Mouse (Mus musculus) 416B (cell line): ENCODE measurements around the gene Clec4a1.

ENCODE experiments used
- DNase-seq: peaks from one replicate; pipeline ENCODE4 v3.0.0; 2011; ENCODE audit warnings: low read depth

Clec4a1 gene

DNA sequence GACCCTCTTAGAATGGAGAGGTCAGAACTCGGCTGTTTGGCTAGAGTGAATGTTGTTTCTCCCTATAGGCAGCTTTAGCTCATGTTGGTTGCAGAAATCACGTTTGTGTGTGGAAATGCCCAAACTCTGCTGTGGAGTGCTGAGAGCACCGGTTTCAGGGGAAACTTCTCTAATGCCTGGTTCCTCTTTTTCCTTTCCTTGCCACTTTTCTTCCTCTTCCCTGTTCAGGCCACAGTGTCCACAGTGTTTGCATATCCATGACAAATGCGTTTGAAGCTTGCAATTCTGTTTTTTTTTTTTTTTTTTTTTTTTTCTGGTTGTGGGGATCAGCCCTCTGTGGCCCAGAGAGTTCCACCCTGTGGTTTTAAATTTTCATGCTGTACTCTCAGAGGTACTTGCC lies at the start of gene Clec4a1:
TSS of gene Clec4a1 (plus strand) at position 398 of the 400 bp plus-strand sequence.
- DNase-seq: peak; percentile 19

DNA sequence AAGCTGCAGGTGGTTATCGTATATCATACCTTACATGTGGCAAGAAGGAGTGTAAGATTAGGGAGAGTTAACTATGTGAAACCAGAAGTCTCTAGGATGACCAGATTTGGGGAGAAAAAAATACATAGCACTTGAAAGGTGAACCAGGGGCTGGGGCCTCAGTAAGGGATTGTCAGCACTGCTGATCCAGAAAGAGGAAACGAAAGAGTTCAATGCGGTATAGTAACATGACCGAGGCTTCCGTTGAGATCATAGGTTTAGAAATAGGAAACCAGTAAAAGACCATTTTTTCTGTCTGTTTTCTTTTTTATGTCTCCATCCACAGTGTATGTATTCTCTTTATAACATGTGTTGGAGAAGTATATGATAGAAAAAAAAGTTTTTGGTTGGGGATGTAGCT lies 48.8 kb upstream of the Clec4a1 start:
- DNase-seq: peak; percentile 89

DNA sequence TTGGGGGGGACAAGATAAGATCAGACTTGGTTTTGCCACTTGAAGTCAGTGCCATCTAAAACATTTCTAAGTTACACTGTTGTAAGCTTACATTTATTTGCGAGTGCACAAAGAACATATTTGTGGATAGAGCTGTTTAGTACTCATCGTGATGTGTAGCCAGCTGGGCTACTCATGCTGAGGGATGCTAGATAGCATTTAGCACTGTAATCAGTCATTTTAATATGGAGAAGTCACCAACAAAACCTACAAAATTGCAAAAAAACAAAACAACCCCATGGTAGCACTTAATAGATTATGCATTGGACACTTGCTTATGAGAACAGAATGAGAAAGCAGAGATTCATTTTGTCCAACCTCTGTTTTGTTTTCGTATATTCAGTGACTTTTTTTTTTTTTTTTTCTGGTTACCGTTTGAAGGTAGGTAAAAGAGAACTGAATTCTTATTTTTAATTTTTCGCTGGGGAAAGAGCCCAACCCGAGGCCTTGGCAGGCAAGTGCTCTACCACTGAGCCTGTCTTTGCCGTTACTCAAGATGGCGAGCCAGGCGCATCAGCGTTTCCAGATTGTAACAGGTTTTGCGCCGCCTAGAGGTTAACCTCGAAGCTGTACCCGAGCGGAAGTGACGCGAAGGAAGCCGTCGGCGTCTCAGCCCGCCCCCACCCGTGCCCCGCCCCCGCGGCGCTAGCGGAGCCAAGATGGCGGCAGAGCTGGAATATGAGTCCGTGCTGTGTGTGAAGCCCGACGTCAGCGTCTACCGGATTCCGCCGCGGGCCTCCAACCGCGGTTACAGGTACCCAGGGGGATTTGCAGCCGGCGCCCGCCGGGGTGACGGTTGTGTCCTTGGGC lies 47.6 kb upstream of the Clec4a1 start, which contains the start of gene Necap1:
TSS of gene Necap1 (plus strand) at position 604 of the 849 bp plus-strand sequence.
- peak; percentile 95 for DNase-seq

DNA sequence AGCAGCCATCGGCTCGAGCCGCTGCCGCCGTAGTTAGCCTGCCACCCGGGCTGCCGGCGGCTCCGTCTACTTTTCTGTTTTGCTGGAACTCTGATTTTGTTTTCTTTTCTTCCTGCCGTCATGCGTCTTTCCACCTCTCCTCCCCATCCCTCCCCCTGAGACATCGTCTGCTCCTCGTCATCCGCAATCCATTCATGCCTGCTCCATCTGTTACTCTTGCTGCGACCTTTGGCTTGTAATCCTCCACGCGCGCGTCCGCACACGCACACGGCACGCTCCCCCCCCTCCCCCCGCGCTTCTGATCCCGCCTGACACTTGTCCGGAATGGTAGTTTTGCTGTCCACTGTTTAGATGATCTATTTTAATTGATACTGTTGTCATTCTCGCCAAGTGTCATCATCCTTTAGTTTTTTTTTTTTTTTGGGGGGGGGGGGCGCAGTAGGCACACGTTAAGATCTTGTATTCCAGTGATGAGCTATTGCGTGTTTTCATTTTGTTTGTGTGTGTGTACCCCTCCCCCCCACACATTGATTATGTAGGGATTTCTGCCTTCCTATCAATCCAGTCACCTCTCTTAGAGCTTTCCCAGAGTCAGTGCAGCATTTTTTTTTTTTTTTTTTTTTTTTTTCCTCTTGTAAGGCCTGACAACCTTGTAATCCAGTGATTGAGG lies 46.8 kb upstream of the Clec4a1 start:
- DNase-seq: peak; percentile 53

DNA sequence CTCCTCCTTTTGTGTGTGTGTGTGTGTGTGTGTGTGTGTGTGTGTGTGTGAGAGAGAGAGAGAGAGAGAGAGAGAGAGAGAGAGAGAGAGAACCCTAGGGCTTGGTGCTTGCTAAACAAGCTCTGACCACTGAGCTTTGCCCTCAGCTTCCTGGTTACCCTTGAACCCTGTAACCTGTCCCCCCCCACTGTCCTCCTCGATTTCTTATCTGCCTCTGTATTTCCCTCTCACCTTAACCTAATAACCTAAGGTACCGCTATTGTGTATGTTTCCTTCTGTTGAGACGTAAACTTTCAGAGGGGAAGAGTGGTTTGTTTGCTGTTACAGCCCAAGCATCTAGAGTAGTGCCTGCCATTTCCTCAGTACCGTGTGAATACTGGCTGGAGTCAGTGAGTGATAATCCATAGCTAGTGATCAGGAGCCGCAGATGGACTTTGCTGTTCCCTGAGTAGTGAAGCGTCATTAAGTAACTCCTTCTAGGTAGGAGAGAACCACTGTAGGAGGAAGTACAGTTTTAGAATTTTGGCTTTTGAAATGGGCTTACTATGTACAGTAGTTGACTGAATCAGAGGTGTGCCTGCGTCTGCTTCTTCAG lies 42.4 kb upstream of the Clec4a1 start:
- DNase-seq: no peak

DNA sequence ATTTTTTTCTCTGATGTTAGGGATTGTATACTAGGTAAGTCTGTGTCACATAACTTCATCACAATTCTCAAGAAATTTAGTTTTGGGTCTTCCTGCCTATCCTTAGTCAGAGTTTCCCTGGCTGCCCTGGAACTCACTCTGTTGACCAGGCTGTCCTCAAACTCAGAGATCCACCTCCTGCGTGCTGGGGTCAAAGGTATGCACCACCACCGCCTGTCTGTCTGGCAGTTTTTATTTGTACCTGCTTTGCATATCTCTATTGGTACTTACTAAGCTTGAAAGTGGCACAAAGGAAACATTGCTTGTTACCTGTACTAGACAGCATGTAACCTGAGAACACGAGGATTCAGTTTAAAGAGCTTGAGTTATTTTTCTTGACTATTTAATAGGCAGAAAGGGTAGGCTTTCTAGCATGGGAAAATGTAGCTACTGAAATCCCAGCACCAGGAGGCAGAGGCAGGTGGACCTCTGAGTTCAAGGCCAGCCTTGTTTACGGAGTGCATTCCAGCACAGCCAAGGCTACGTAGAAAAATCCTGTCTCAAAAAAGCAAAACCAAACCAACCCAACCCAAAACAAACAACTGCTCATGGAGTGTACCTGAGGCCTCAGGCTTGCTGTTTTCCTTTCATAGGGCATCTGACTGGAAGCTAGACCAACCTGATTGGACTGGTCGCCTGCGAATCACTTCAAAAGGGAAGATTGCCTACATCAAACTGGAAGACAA lies 41.7 kb upstream of the Clec4a1 start:
- DNase-seq: no peak

DNA sequence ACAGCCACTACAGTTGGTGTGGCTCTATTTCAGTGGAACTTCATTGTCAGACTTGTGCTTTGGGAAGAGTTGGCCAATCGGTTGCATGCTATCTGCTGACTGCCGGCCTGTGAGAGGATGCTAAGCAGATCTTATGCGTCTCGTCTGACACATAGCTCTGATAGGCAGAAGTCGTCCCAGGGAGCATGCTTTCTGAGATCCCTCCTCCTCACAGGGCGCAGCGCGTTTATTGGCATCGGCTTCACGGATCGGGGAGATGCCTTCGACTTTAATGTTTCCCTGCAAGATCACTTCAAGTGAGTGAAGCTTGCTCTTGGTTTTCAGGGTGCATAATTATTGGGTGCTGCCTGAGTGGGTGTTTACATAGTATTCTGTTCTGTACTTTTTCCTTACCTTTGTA lies 40.4 kb upstream of the Clec4a1 start:
- DNase-seq: no peak

DNA sequence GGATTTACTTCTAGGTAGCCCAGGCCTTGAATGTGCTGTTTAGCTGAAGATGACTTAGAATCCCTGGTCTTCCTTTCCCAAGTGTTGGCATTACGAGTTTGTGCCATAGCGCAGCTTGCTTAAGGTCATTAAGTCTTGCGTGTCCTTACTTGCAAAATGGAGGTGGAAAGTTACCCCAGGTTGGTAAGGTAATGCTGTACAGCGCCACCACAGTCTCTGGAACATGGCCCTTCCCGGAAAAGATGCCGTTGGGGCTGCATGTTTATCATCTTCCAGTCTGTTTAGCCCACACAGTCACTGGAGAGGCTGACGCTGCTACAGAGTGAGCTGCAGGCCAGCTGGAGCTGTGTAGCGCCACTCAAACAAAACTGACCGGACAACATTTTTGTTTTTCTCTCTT lies 38.0 kb upstream of the Clec4a1 start:
- no peak for DNase-seq

DNA sequence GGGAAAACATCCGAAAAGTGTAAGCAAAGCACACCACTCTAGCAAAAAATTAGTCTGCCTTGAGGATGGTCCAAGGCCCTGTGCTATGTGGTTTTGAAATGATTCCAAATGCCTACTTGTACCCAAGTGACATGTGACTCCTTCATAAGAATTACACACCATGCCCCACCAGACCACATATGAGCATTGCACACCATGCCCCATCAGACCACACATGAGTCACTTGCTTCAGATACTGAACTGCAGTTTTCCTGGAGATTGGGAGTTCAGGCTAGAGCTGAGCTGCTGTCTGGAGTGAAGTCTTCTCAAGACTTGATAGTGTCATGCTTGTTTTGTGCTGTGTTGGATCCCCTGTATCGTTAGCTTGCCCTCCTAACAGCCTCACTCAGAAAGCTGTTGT lies 32.0 kb upstream of the Clec4a1 start:
- peak; percentile 83 for DNase-seq

DNA sequence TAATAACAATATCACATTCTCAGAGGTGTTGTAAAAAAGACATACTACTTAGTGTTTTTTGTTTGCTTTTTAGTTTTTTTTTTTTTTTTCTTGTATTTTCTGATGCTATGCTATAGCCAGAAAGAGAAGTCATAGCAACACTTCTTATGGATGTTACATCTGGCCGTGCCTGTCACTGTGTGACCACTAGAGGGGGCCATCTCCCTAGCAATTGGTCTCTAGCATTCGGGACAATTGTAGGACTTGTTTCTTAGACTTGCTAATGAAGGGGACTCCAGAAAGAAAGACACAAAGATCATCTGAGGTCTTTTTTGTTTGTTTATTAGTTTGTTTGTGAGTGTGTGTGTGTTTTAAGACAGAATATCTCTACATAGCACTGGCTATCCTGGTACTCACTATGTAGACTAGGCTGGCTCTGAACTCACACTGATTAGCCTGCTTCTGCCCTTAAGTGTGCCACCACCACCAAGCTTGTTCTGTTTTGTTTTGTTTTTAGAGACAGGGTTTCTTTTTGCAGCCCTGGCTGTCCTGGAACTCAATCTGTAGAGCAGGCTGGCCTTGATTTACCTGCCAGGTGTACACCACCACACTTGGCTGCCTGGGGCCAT lies 29.1 kb upstream of the Clec4a1 start:
- peak; percentile 85 for DNase-seq

DNA sequence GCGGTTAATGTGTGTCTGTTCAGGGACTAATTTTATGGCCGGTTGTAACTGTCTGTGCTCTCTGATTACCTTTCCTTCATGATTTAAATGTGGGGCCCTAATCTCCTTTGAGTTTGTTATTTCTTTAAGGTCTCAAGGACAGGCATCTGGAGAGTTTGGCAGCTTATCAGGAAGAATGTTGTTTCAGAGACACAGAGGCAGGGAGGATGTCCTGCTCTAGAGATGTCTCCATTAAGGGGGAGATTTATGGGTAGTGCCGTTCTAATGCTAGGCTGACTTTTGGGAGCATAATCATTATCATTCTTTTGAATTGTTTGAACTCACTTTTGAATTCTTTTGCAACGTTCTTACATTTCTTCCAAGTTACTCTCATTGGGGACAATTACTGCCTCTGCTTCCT lies 1.7 kb upstream of the Clec4a1 start:
- DNase-seq: no peak

DNA sequence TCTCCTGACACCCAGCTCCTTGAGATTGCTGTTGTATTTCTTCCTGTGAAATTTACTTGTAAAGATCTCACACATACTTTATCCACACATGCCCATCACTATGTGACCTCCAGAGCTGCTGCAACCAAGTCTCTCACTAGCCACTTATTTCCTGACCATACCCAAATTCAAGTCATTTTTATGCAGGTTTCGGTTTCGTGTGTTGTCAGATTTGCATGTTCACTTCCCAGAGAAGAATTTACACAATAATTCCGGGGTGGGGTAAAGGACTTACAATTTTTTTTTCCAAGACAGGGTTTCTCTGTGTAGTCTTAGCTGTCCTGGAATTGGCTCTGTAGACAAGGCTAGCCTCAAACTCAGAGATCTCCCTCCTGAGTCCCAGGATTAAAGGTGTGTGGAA lies 13.2 kb downstream of the Clec4a1 start:
- DNase-seq: peak; percentile 46

DNA sequence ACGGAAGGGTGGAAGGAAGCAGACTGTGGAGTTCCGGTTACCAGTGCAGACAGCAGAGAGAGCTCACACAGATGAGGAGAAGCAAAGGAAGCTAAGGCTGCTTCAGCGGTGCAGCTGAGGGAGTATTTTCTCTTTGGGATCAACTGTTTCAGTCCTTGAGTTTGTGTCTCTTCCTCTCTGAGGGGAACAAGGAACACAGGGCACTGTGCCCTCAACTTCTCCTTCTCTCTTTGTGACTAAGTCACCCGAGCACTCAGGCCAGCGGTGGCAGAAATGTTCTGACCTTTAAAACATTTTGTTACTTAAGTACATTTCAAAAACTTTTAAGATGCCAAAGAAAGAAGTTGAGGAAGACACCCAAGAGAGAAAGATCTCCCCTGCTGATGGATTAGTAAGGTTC lies 18.0 kb downstream of the Clec4a1 start:
- no peak for DNase-seq

DNA sequence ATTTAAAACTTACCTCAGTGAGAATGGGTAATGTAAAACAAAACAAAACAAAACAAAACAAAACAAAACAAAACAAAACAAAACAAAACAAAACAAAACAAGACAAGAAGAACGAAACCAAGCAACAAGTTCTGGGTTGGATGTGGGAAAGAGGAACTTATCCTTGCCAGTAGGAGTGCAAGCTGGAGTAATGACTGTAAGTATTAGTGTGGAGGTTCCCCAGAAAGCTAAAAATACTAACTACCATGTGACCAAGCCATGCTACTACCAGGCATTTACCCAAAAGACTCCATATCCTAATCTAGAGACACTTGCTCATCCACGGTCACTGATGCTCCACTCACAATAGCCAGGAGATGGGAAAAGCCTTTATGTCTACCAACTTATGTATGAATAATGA lies 25.1 kb downstream of the Clec4a1 start:
- DNase-seq: no peak

DNA sequence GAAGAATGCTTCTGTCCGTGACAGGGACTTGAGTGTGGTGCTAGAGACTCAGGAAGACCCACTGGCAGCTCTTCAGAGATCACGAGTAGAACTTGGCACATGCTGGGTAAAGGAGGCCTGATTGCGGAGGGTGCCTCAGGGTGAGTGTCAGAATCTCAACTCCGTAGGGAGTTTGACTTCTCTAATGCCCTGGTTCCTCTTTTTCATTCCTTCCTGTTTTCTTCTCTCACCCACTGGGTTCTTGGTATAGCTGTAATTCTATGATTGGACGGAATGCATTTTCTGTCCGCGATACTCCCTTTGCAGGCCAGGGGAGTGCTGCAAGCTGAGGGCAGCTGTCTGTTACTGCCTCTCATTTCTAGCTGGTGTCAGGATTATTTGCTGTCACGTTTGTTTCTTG lies 30.8 kb downstream of the Clec4a1 start, which contains the start of gene Clec4a3:
TSS of gene Clec4a3 (plus strand) at position 115 of the 400 bp plus-strand sequence.
- no peak for DNase-seq

DNA sequence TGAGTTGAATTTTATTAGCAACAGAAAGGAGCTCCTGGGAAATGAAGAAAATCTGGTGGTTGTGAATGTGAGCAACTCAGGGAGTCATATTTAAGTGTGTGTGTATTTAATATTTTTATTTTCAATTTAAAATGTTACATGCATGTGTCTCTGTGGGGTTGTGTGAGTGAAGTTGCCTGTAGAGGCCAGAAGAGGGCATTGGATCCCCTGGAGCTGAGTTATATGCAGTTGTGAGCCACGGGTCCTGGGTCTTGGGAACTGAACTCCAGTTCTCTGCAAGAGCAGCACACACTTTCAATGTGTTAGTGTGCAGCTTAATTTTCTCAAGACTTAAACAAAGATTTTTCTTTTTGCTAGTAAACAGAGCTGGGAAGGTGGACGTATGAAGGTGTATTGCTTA lies 42.9 kb downstream of the Clec4a1 start:
- DNase-seq: peak; percentile 47

DNA sequence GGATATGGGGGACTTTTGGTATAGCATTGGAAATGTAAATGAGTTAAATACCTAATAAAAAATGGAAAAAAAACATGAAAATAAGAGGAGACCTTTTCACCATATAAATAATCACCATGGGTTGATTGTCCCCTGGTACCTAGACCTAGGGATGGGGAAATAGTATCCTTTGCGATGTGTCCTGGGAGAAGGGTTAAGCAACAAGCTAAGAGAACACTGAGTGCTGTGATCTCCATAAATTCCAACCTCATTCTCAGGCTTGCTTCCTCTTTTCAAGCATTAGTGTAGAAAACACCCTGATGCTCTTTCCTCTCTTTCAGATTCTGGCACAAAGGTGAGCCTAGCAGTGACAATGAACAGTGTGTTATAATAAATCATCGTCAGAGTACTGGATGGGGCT lies 47.4 kb downstream of the Clec4a1 start:
- DNase-seq: no peak
